ENCODE assay signal across 8 mouse cellular contexts in the genomic region with DNA sequence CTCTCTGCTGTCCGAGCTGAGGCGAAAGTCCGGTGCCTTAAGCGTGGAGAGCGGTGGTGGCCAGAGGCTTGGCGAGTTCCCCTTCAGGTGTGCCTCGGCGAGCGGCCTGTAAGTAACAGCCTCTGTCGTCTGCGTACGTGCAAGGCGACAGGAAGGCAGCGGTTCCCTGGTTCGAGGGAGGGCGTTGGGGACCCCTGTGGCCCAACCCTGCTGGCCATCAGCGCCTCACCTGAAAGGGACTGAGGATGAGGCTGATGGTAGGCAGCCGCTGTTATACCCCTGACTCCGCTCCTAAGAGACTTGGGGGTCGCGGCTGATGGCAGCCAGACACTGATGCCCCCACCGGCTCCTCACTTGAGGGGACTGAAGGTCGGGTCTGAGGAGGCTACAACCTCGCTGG. TPM values are rescaled to one million over a fixed set of nuclear protein-coding genes. Genes with fewer than 3 reads are reported as not detected.
A peak's percentile ranks its signal among the peaks of the same experiment; 100 is the strongest.
DNase-seq lines count a peak whose midpoint lies in the region; ATAC-seq lines count a peak whose summit lies in the region.
"Not testable (repeated sequence)": the region's sequence is repeated elsewhere in the genome, so short reads cannot be mapped to it uniquely, and the experiment has no call there.

No protein-coding gene starts in this region.

- H3K4me2 ChIP-seq in embryonic facial prominence, embryonic 15.5 days (replicated peaks), result peak overlapping the region; percentile 71
- H3K4me2 ChIP-seq in heart, embryonic 14.5 days (ENCODE audit: low read length), result peak overlapping the region; percentile 72
- H3K4me2 ChIP-seq in kidney, embryonic 16.5 days (replicated peaks; ENCODE audit: low read depth, low read length), result peak overlapping the region; percentile 69
- peak overlapping the region; percentile 89 for H3K4me2 ChIP-seq in liver, embryonic 15.5 days
- H3K4me2 ChIP-seq in stomach, embryonic 15.5 days, result peak overlapping the region; percentile 80

- H3K36me3 ChIP-seq in embryonic facial prominence, embryonic 15.5 days; heart, embryonic 14.5 days (ENCODE audit: control insufficient read depth, insufficient read depth, low read length); kidney, embryonic 16.5 days (ENCODE audit: insufficient read depth, low read length); liver, embryonic 15.5 days (replicated peaks); stomach, embryonic 15.5 days: not testable (repeated sequence)

- WGBS in embryonic facial prominence, embryonic 15.5 days, result 1% methylated on average over 22 of the region's 24 CpGs
- 0% methylated on average over 20 of the region's 24 CpGs for WGBS in heart, embryonic 14.5 days
- under 1% methylated on average over 19 of the region's 24 CpGs for WGBS in kidney, embryonic 16.5 days
- WGBS in liver, embryonic 15.5 days (ENCODE audit: insufficient replicate concordance), result 1% methylated on average over 19 of the region's 24 CpGs
- WGBS in stomach, embryonic 15.5 days, result 1% methylated on average over 23 of the region's 24 CpGs

- not testable (repeated sequence) for H3K9me3 ChIP-seq in embryonic facial prominence, embryonic 15.5 days (replicated peaks); heart, embryonic 14.5 days (ENCODE audit: control insufficient read depth, low read length); kidney, embryonic 16.5 days (ENCODE audit: low read length); liver, embryonic 15.5 days (replicated peaks); stomach, embryonic 15.5 days

- H3K4me3 ChIP-seq in embryonic facial prominence, embryonic 15.5 days (replicated peaks), result peak overlapping the region; percentile 55
- peak overlapping the region; percentile 54 to 58 for H3K4me3 ChIP-seq in heart, embryonic 14.5 days (ENCODE audit: control insufficient read depth in 1 of 2, insufficient read depth in 1 of 2, low read depth in 1 of 2, low read length in 2 of 2)
- peak overlapping the region; percentile 57 for H3K4me3 ChIP-seq in kidney, embryonic 16.5 days (ENCODE audit: low read length)
- peak overlapping the region; percentile 70 for H3K4me3 ChIP-seq in liver, embryonic 15.5 days (replicated peaks)
- H3K4me3 ChIP-seq in stomach, embryonic 15.5 days (replicated peaks), result peak overlapping the region; percentile 56

- peak overlapping the region; percentile 31 for H3K9ac ChIP-seq in embryonic facial prominence, embryonic 15.5 days
- H3K9ac ChIP-seq in heart, embryonic 14.5 days (ENCODE audit: low read length), result peak overlapping the region; percentile 78
- peak overlapping the region; percentile 67 for H3K9ac ChIP-seq in kidney, embryonic 16.5 days (replicated peaks; ENCODE audit: low read length)
- peak overlapping the region; percentile 70 for H3K9ac ChIP-seq in liver, embryonic 15.5 days
- peak overlapping the region; percentile 37 for H3K9ac ChIP-seq in stomach, embryonic 15.5 days

- peak; percentile 58 for DNase-seq in CD4-positive helper T cell, adult 2 months (ENCODE audit: low read depth, low spot score)
- peak; percentile 26 for DNase-seq in brain, adult 2 months (ENCODE audit: low read depth, low spot score)
- DNase-seq in neural tube, embryonic 10.5 days (ENCODE audit: extremely low spot score, low spot score), result peak; percentile 41

- not testable (repeated sequence) for H3K4me1 ChIP-seq in embryonic facial prominence, embryonic 15.5 days; heart, embryonic 14.5 days (ENCODE audit: control insufficient read depth in 2 of 2, insufficient read depth in 2 of 2, low read length in 2 of 2); kidney, embryonic 16.5 days (ENCODE audit: insufficient read depth, low read length); liver, embryonic 15.5 days (replicated peaks); stomach, embryonic 15.5 days

- not testable (repeated sequence) for H3K27me3 ChIP-seq in embryonic facial prominence, embryonic 15.5 days; heart, embryonic 14.5 days (ENCODE audit: control insufficient read depth, insufficient read depth, low read length); kidney, embryonic 16.5 days (ENCODE audit: insufficient read depth, low read length); liver, embryonic 15.5 days; stomach, embryonic 15.5 days (replicated peaks)

- H3K27ac ChIP-seq in embryonic facial prominence, embryonic 15.5 days (replicated peaks); kidney, embryonic 16.5 days (ENCODE audit: low read length); stomach, embryonic 15.5 days: not testable (repeated sequence)
- peak overlapping the region; percentile 55 to 60; a peak in 3 of 4 replicates for H3K27ac ChIP-seq in heart, embryonic 14.5 days (replicated peaks in 1 of 2; ENCODE audit: control insufficient read depth in 1 of 2, insufficient read depth in 1 of 2, low read depth in 2 of 2, low read length in 2 of 2)
- H3K27ac ChIP-seq in liver, embryonic 15.5 days (replicated peaks), result peak overlapping the region; percentile 73

- ATAC-seq in embryonic facial prominence, embryonic 15.5 days (ENCODE audit: insufficient number of reproducible peaks, low FRiP score, low TSS enrichment, low read depth); kidney, embryonic 16.5 days (ENCODE audit: low FRiP score, low TSS enrichment); liver, embryonic 15.5 days (ENCODE audit: insufficient read depth); stomach, embryonic 15.5 days (ENCODE audit: insufficient read depth, low FRiP score, low read depth): not testable (repeated sequence)
- ATAC-seq in heart, embryonic 14.5 days (ENCODE audit: insufficient number of reproducible peaks, insufficient read depth, low FRiP score, low read depth), result peak; percentile 24

RNA-seq across cellular contexts. Expression of a gene that starts 8.0 kb away (rescaled TPM):
- polyA plus RNA-seq in embryonic facial prominence, embryonic 15.5 days (2015; fragmentation: Nextera tagmentation; extraction: Ambion mirVana), result 0.18 and 0.21 TPM in 2 replicates
- 0.30 and 0.36 TPM in 2 replicates for polyA plus RNA-seq in heart, embryonic 14.5 days (2014; fragmentation: Nextera tagmentation; extraction: Ambion mirVana)
- polyA plus RNA-seq in kidney, embryonic 16.5 days (2015; fragmentation: Nextera tagmentation; extraction: Ambion mirVana), result 0.23 and 0.31 TPM in 2 replicates
- polyA plus RNA-seq in liver, embryonic 15.5 days (2015; fragmentation: Nextera tagmentation; extraction: Ambion mirVana), result 0.08 TPM in 1 of 2 replicates, not detected in the other
- 0.19 and 0.23 TPM in 2 replicates for polyA plus RNA-seq in stomach, embryonic 15.5 days (2015; fragmentation: Nextera tagmentation; extraction: Ambion mirVana)

RNA-seq across cellular contexts. Expression of a gene that starts 47.6 kb away (rescaled TPM):
- 9.1 and 10.3 TPM in 2 replicates for polyA plus RNA-seq in embryonic facial prominence, embryonic 15.5 days (2015; fragmentation: Nextera tagmentation; extraction: Ambion mirVana)
- 18.9 and 19.8 TPM in 2 replicates for polyA plus RNA-seq in heart, embryonic 14.5 days (2014; fragmentation: Nextera tagmentation; extraction: Ambion mirVana)
- 6.8 and 7.9 TPM in 2 replicates for polyA plus RNA-seq in kidney, embryonic 16.5 days (2015; fragmentation: Nextera tagmentation; extraction: Ambion mirVana)
- 3.5 and 4.4 TPM in 2 replicates for polyA plus RNA-seq in liver, embryonic 15.5 days (2015; fragmentation: Nextera tagmentation; extraction: Ambion mirVana)
- polyA plus RNA-seq in stomach, embryonic 15.5 days (2015; fragmentation: Nextera tagmentation; extraction: Ambion mirVana), result 7.9 and 8.9 TPM in 2 replicates

RNA-seq across cellular contexts. Expression of a gene that starts 47.6 kb away (rescaled TPM):
- polyA plus RNA-seq in embryonic facial prominence, embryonic 15.5 days (2015; fragmentation: Nextera tagmentation; extraction: Ambion mirVana), result 10.0 and 10.2 TPM in 2 replicates
- 6.9 and 7.9 TPM in 2 replicates for polyA plus RNA-seq in heart, embryonic 14.5 days (2014; fragmentation: Nextera tagmentation; extraction: Ambion mirVana)
- polyA plus RNA-seq in kidney, embryonic 16.5 days (2015; fragmentation: Nextera tagmentation; extraction: Ambion mirVana), result 7.3 and 8.7 TPM in 2 replicates
- polyA plus RNA-seq in liver, embryonic 15.5 days (2015; fragmentation: Nextera tagmentation; extraction: Ambion mirVana), result 3.3 and 3.7 TPM in 2 replicates
- 5.7 and 6.3 TPM in 2 replicates for polyA plus RNA-seq in stomach, embryonic 15.5 days (2015; fragmentation: Nextera tagmentation; extraction: Ambion mirVana)

RNA-seq across cellular contexts. Expression of a gene that starts 55.3 kb away (rescaled TPM):
- 2.2 and 2.7 TPM in 2 replicates for polyA plus RNA-seq in embryonic facial prominence, embryonic 15.5 days (2015; fragmentation: Nextera tagmentation; extraction: Ambion mirVana)
- polyA plus RNA-seq in heart, embryonic 14.5 days (2014; fragmentation: Nextera tagmentation; extraction: Ambion mirVana), result 14.5 and 15.7 TPM in 2 replicates
- polyA plus RNA-seq in kidney, embryonic 16.5 days (2015; fragmentation: Nextera tagmentation; extraction: Ambion mirVana), result 10.5 and 13.4 TPM in 2 replicates
- polyA plus RNA-seq in liver, embryonic 15.5 days (2015; fragmentation: Nextera tagmentation; extraction: Ambion mirVana), result 6.5 and 7.1 TPM in 2 replicates
- 8.1 and 10.1 TPM in 2 replicates for polyA plus RNA-seq in stomach, embryonic 15.5 days (2015; fragmentation: Nextera tagmentation; extraction: Ambion mirVana)
